Mouse (Mus musculus) embryonic fibroblast, embryonic 13.5 days (primary cell): ENCODE data around the gene Gm10644.

Source experiments
- CTCF ChIP-seq: IDR thresholded peaks from 2 replicates; pipeline ENCODE4 v1.5.1; 2011; ENCODE audit warnings: mild to moderate bottlenecking, control low read depth, low read length, moderate library complexity, borderline replicate concordance; ENCODE audit not compliant: insufficient read depth
- POLR2A ChIP-seq: IDR thresholded peaks from 2 replicates; pipeline ENCODE4 v1.6.1; 2011; ENCODE audit warnings: low read depth, mild to moderate bottlenecking, control low read depth, low read length, moderate library complexity

- TF ChIP-seq CTCF (no peak), POLR2A (no peak)
Observed at GRCm38 (mm10) chr8:83926266-83926665, 28.7 kb downstream of the Gm10644 start.
